Mouse (Mus musculus): ENCODE results near the gene Eif4e1b.

GRCm38 (mm10) chr13:54746110-54746509 lies 37.7 kb upstream of the Eif4e1b start:
- TF ChIP-seq CTCF (IDR thresholded peaks at IDR 0.05; ENCODE audit: low read depth) (no peak), EP300 (IDR thresholded peaks at IDR 0.05; ENCODE audit: low read depth) (no peak)

Data from liver, postnatal 0 days (tissue).